Mouse (Mus musculus) olfactory bulb, adult 2 months (tissue): ENCODE measurements around the gene Nolc1. TPM values are rescaled to one million over a fixed set of nuclear protein-coding genes. Genes with fewer than 3 reads are reported as not detected.
A peak's percentile ranks its signal among the peaks of the same experiment; 100 is the strongest.

Source experiments
- H3K27ac ChIP-seq: fragments of 200-500 bp; 2 replicates; pipeline ENCODE4 v1.5.1; 2012; ENCODE audit warnings: low read depth, low read length; ENCODE audit not compliant: insufficient read depth
- H3K4me1 ChIP-seq: fragments of 200-500 bp; 2 replicates; pipeline ENCODE4 v1.6.1; 2012; ENCODE audit warnings: low read length; ENCODE audit not compliant: control insufficient read depth, insufficient read depth
- H3K4me3 ChIP-seq: fragments of 200-500 bp; 2 replicates; pipeline ENCODE4 v1.5.1; 2012; ENCODE audit warnings: mild to moderate bottlenecking, low read depth, low read length, moderate library complexity; ENCODE audit not compliant: insufficient read depth
- CTCF ChIP-seq: fragments of 200-500 bp; IDR thresholded peaks from 2 replicates; pipeline ENCODE4 v1.5.1; 2012; ENCODE audit warnings: low read depth, mild to moderate bottlenecking, low read length, moderate library complexity; ENCODE audit not compliant: insufficient read depth
- POLR2A ChIP-seq: fragments of 200-500 bp; IDR thresholded peaks from 2 replicates; pipeline ENCODE4 v1.6.1; 2012; ENCODE audit warnings: mild to moderate bottlenecking, low read depth, low read length, moderate library complexity; ENCODE audit not compliant: insufficient read depth
- WGBS: fragments of 180-500 bp; shearing (Covaris S2); methylation state at CpG from one replicate; pipeline ENCODE4 v1.1.7; 2018; 5-methylcytosine and 5-hydroxymethylcytosine counted together
- polyA plus RNA-seq: library from polyadenylated mRNA; stranded (reverse); fragments of >200 nt; gene quantifications from 2 replicates; pipeline ENCODE4 v1.2.4, GENCODE M21; 2012; ENCODE audit warnings: low replicate concordance; ENCODE audit not compliant: missing spikeins, insufficient read depth, insufficient read length

The Nolc1 gene
- polyA plus RNA-seq, 1 experiment: not detected

DNA sequence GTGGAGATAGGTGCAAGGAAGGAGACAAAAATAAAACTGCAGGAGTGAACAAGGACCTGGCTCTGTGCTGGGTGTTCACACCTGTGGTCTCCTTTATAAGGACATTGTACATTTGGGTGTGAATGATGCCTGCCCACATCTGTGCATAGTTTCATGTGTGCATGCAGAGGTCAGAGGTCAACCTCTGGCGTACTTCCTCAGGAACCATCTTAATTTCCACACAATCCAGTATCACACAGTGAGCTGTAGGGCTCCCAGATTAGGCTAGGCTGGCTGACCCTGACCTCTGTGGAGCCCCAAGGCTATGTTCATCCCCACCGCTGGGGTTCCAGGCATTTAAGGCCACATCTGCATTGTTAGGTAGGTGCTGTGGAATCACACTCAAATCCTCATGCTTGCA lies 28.2 kb upstream of the Nolc1 start:
- TF ChIP-seq CTCF: no peak
- TF ChIP-seq POLR2A: no peak
- H3K4me3 ChIP-seq: no peak overlapping the region
- no peak overlapping the region for H3K27ac ChIP-seq
- WGBS: 86% methylated on average over 2 of the region's 2 CpGs
- peaks cover 20% of the 10 kb centered on the region for H3K4me1 ChIP-seq

GRCm38 (mm10) chr19:46049129-46049528 lies 26.5 kb upstream of the Nolc1 start:
- Histone ChIP-seq H3K4me3 (no peak overlapping the region), H3K4me1 (peaks cover 9% of the 10 kb centered on the region), H3K27ac (no peak overlapping the region)
- no peak for TF ChIP-seq POLR2A
- TF ChIP-seq CTCF: no peak
- 66% methylated on average over 4 of the region's 4 CpGs for WGBS

GRCm38 (mm10) chr19:46050462-46050861 lies 25.2 kb upstream of the Nolc1 start:
- 89% methylated on average over 2 of the region's 2 CpGs for whole genome bisulfite sequencing
- peaks cover 8% of the 10 kb centered on the region for H3K4me1 ChIP-seq
- H3K4me3 ChIP-seq: no peak overlapping the region
- TF ChIP-seq CTCF (no peak), POLR2A (no peak)
- H3K27ac ChIP-seq: no peak overlapping the region

- Histone ChIP-seq H3K4me3 (peak overlapping the region; percentile 23; the same call in 1 of the 2 replicates), H3K27ac (peak overlapping the region; percentile 70), H3K4me1 (peaks cover 5% of the 10 kb centered on the region; the same call in 1 of the 2 replicates)
- 2% methylated on average over 11 of the region's 11 CpGs for whole genome bisulfite sequencing
- TF ChIP-seq POLR2A: no peak
- TF ChIP-seq CTCF: no peak
Measured at GRCm38 (mm10) chr19:46055752-46056387, 19.8 kb upstream of the Nolc1 start.

DNA sequence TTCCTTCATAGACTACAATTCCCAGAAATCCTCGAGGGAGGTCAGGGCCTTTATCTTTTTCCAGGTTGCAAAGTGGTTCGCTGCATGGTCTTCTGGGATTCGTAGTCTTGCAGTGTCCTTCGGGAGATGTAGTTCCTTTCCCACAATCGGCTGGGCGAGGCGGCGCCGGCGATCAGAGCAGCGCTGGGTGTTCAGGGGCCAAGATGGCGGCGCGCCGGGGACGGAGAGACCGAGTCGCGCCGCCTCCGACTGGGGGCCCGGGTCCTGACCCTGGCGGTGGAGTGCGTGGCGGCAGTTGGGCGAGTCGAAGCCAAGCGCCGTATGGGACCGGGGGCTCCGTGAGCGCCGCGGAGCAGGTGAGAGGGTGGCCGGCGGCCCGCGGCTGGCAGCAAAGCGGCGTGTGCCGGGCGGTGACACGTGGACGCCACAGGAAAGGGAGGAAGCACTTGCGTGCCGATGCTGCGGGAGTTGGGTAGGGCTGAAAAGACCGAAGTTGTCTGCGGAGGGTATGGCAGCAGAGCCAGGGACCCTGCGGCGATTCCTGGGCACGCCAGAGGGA lies 19.2 kb upstream of the Nolc1 start:
- Histone ChIP-seq H3K4me1 (peaks cover 5% of the 10 kb centered on the region; the same call in 1 of the 2 replicates), H3K27ac (peak overlapping the region; percentile 71), H3K4me3 (peak overlapping the region; percentile 98)
- TF ChIP-seq POLR2A (peak; percentile 79; the same call in 1 of the 2 replicates), CTCF (no peak)
- under 1% methylated on average over 52 of the region's 52 CpGs for WGBS

DNA sequence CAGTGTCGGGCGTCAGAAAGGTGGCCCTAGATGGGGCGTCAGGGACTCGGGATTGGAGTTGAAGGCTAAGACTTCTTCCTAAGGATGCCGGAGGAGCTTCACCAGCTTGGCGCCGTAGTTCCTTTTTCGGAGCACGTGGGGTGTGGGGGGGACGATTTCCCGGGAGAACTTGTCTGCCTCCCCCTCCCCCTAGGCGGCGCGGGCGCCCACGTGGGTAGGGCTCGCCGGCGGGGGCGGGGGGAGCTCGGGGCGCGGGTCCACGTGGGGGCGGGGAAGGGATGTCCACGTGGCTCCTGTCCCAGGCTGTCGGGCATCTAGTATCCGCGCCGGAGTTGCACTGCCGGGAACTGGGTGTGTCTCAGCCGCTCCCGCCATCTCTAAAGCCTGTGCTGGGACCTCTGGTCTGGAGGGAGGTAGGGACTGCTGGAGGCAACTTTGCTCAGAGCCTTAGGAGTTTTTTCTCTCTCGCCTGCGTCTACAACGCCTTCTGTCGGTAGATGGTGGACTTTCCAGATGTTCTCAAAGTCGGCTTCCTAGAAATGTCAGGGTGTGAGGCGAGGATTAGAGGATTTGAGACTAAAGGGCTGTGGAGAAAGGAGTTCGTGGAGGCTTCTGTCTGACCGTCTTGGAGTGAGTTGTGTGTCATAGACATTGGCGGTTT lies 18.6 kb upstream of the Nolc1 start:
- H3K4me3 ChIP-seq: peak overlapping the region; percentile 98
- 1% methylated on average over 42 of the region's 42 CpGs for WGBS
- peak overlapping the region; percentile 71 for H3K27ac ChIP-seq
- TF ChIP-seq CTCF: no peak
- no peak for TF ChIP-seq POLR2A
- peaks cover 5% of the 10 kb centered on the region; the same call in 1 of the 2 replicates for H3K4me1 ChIP-seq

GRCm38 (mm10) chr19:46058466-46058865 lies 17.2 kb upstream of the Nolc1 start:
- no peak for TF ChIP-seq CTCF
- TF ChIP-seq POLR2A: no peak
- WGBS: 99% methylated on average over 7 of the region's 7 CpGs
- no peak overlapping the region for H3K27ac ChIP-seq
- H3K4me1 ChIP-seq: peaks cover 5% of the 10 kb centered on the region; the same call in 1 of the 2 replicates
- no peak overlapping the region for H3K4me3 ChIP-seq

DNA sequence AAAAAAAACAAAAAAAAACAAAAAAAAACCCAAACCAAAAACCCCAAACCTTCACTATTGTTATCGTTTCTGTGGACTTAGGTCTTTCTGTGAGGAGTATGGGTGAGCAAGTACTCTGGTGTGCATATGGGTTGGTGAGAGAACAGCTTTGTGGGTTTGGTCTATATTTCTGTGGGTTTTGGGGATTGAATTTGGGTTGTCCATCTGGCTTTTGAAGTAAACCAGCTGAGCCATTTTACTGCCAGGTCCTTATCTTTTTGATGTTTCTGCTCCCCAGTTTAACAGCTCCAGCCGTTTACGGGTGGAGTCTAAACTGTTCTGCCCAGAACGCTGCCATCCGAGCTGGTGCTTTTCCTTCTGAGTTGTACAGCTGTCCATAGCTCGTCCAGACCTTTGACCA lies 14.8 kb upstream of the Nolc1 start:
- 78% methylated on average over 6 of the region's 6 CpGs for WGBS
- Histone ChIP-seq H3K4me1 (peaks cover 4% of the 10 kb centered on the region; the same call in 1 of the 2 replicates), H3K4me3 (no peak overlapping the region), H3K27ac (no peak overlapping the region)
- TF ChIP-seq CTCF (no peak), POLR2A (no peak)

DNA sequence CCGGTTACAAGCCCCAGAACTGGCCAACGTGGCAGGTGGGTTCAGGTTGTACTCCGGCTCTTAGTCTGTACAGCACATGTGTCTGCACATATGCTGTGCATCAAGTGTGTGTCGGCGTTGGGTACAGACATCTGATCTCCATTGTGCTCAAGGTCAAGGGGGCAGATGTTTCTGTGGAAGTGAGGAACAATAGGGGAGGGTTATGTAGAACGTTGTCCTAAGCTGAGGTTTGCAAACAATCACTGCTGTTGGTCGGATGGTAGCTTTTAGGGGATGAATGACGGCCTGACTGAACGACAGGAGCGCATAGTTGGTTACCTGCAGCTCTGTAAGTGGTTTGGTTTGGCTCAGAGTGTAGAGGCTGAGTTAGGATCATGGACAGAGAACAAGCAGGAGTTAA lies 7.6 kb upstream of the Nolc1 start:
- H3K4me3 ChIP-seq: no peak overlapping the region
- no peak overlapping the region for H3K27ac ChIP-seq
- TF ChIP-seq POLR2A: no peak
- TF ChIP-seq CTCF: no peak
- no peaks in the 10 kb centered on the region for H3K4me1 ChIP-seq
- WGBS: 85% methylated on average over 10 of the region's 10 CpGs
